Mouse (Mus musculus): Measurements from ENCODE around the gene Jade1. TPM values are rescaled to one million over a fixed set of nuclear protein-coding genes. Genes with fewer than 3 reads are reported as not detected.

Jade1 gene
- polyA plus RNA-seq, 1 experiment from 2014 or later = 12.7 TPM

- ATAC-seq = no peak
- H3K27me3 ChIP-seq (replicated peaks; ENCODE audit: control insufficient read depth, insufficient read depth, low read length) = no peaks in the 10 kb centered on the region
- WGBS = 78% methylated on average over 3 of the region's 3 CpGs
- no peak overlapping the region for H3K27ac ChIP-seq (ENCODE audit: low read depth, low read length)
- no peak overlapping the region for H3K4me2 ChIP-seq (ENCODE audit: low read length)
- no peak overlapping the region for H3K9ac ChIP-seq (ENCODE audit: low read depth, low read length)
- no peaks in the 10 kb centered on the region for H3K36me3 ChIP-seq (ENCODE audit: control insufficient read depth, insufficient read depth, low read length)
- no peak overlapping the region for H3K4me3 ChIP-seq (ENCODE audit: low read length)
- no peaks in the 10 kb centered on the region for H3K9me3 ChIP-seq (ENCODE audit: control insufficient read depth, low read length)
- H3K4me1 ChIP-seq (ENCODE audit: control insufficient read depth, insufficient read depth, low read depth, low read length) = no peaks in the 10 kb centered on the region; the same call in 1 of the 2 replicates
Observed at GRCm38 (mm10) chr3:41541313-41541712, 14.2 kb upstream of the Jade1 start.

- Histone ChIP-seq H3K27ac (ENCODE audit: low read depth, low read length) (no peak overlapping the region), H3K9ac (ENCODE audit: low read depth, low read length) (no peak overlapping the region), H3K9me3 (ENCODE audit: control insufficient read depth, low read length) (no peaks in the 10 kb centered on the region), H3K4me3 (ENCODE audit: low read length) (no peak overlapping the region), H3K36me3 (ENCODE audit: control insufficient read depth, insufficient read depth, low read length) (no peaks in the 10 kb centered on the region), H3K4me2 (ENCODE audit: low read length) (no peak overlapping the region), H3K4me1 (ENCODE audit: control insufficient read depth, insufficient read depth, low read depth, low read length) (no peaks in the 10 kb centered on the region; the same call in 1 of the 2 replicates), H3K27me3 (replicated peaks; ENCODE audit: control insufficient read depth, insufficient read depth, low read length) (no peaks in the 10 kb centered on the region)
- 54% methylated on average over 7 of the region's 7 CpGs for WGBS
- no peak for ATAC-seq
Observed at GRCm38 (mm10) chr3:41544451-41544850, 11.1 kb upstream of the Jade1 start.

- no peak overlapping the region for H3K4me3 ChIP-seq (ENCODE audit: low read length)
- no peak for ATAC-seq
- no peaks in the 10 kb centered on the region for H3K9me3 ChIP-seq (ENCODE audit: control insufficient read depth, low read length)
- H3K36me3 ChIP-seq (ENCODE audit: control insufficient read depth, insufficient read depth, low read length) = no peaks in the 10 kb centered on the region
- no peaks in the 10 kb centered on the region for H3K27me3 ChIP-seq (replicated peaks; ENCODE audit: control insufficient read depth, insufficient read depth, low read length)
- H3K9ac ChIP-seq (ENCODE audit: low read depth, low read length) = no peak overlapping the region
- no peaks in the 10 kb centered on the region; the same call in 1 of the 2 replicates for H3K4me1 ChIP-seq (ENCODE audit: control insufficient read depth, insufficient read depth, low read depth, low read length)
- 93% methylated on average over 5 of the region's 5 CpGs for WGBS
- H3K27ac ChIP-seq (ENCODE audit: low read depth, low read length) = no peak overlapping the region
- no peak overlapping the region for H3K4me2 ChIP-seq (ENCODE audit: low read length)
Observed at GRCm38 (mm10) chr3:41547289-41547688, 8.2 kb upstream of the Jade1 start.

GRCm38 (mm10) chr3:41548238-41548637 is 7.3 kb upstream of the Jade1 start:
- H3K36me3 ChIP-seq (ENCODE audit: control insufficient read depth, insufficient read depth, low read length) = no peaks in the 10 kb centered on the region
- no peak overlapping the region for H3K9ac ChIP-seq (ENCODE audit: low read depth, low read length)
- no peak overlapping the region for H3K4me3 ChIP-seq (ENCODE audit: low read length)
- H3K27me3 ChIP-seq (replicated peaks; ENCODE audit: control insufficient read depth, insufficient read depth, low read length) = no peaks in the 10 kb centered on the region
- H3K27ac ChIP-seq (ENCODE audit: low read depth, low read length) = no peak overlapping the region
- H3K4me1 ChIP-seq (ENCODE audit: control insufficient read depth, insufficient read depth, low read depth, low read length) = no peaks in the 10 kb centered on the region; the same call in 1 of the 2 replicates
- no peaks in the 10 kb centered on the region for H3K9me3 ChIP-seq (ENCODE audit: control insufficient read depth, low read length)
- 86% methylated on average over 4 of the region's 4 CpGs for WGBS
- ATAC-seq = no peak
- no peak overlapping the region for H3K4me2 ChIP-seq (ENCODE audit: low read length)

- ATAC-seq = no peak
- Histone ChIP-seq H3K9ac (ENCODE audit: low read depth, low read length) (no peak overlapping the region), H3K4me1 (ENCODE audit: control insufficient read depth, insufficient read depth, low read depth, low read length) (no peaks in the 10 kb centered on the region), H3K27ac (ENCODE audit: low read depth, low read length) (no peak overlapping the region), H3K36me3 (ENCODE audit: control insufficient read depth, insufficient read depth, low read length) (no peaks in the 10 kb centered on the region), H3K4me2 (ENCODE audit: low read length) (no peak overlapping the region), H3K27me3 (replicated peaks; ENCODE audit: control insufficient read depth, insufficient read depth, low read length) (no peaks in the 10 kb centered on the region), H3K9me3 (ENCODE audit: control insufficient read depth, low read length) (0 out of 2 replicates have a peak, but pooled peaks cover 3% of the 10 kb centered on the region), H3K4me3 (ENCODE audit: low read length) (no peak overlapping the region)
- 70% methylated on average over 3 of the region's 3 CpGs for WGBS
Observed at GRCm38 (mm10) chr3:41551671-41552070, 3.9 kb upstream of the Jade1 start.

GRCm38 (mm10) chr3:41552777-41553548 is 2.6 kb upstream of the Jade1 start:
- no peaks in the 10 kb centered on the region for H3K27me3 ChIP-seq (replicated peaks; ENCODE audit: control insufficient read depth, insufficient read depth, low read length)
- H3K4me3 ChIP-seq (ENCODE audit: low read length) = no peak overlapping the region
- H3K27ac ChIP-seq (ENCODE audit: low read depth, low read length) = no peak overlapping the region
- ATAC-seq = no peak
- H3K9me3 ChIP-seq (ENCODE audit: control insufficient read depth, low read length) = 0 out of 2 replicates have a peak, but pooled peaks cover 3% of the 10 kb centered on the region
- H3K4me1 ChIP-seq (ENCODE audit: control insufficient read depth, insufficient read depth, low read depth, low read length) = no peaks in the 10 kb centered on the region
- H3K4me2 ChIP-seq (ENCODE audit: low read length) = no peak overlapping the region
- WGBS = 77% methylated on average over 11 of the region's 11 CpGs
- H3K36me3 ChIP-seq (ENCODE audit: control insufficient read depth, insufficient read depth, low read length) = no peaks in the 10 kb centered on the region
- H3K9ac ChIP-seq (ENCODE audit: low read depth, low read length) = no peak overlapping the region

GRCm38 (mm10) chr3:41553681-41554080 is 1.9 kb upstream of the Jade1 start:
- 0 out of 2 replicates have a peak, but pooled peaks cover 3% of the 10 kb centered on the region for H3K9me3 ChIP-seq (ENCODE audit: control insufficient read depth, low read length)
- H3K4me3 ChIP-seq (ENCODE audit: low read length) = no peak overlapping the region
- no peak overlapping the region for H3K9ac ChIP-seq (ENCODE audit: low read depth, low read length)
- H3K27ac ChIP-seq (ENCODE audit: low read depth, low read length) = no peak overlapping the region
- no peaks in the 10 kb centered on the region for H3K36me3 ChIP-seq (ENCODE audit: control insufficient read depth, insufficient read depth, low read length)
- no peaks in the 10 kb centered on the region for H3K4me1 ChIP-seq (ENCODE audit: control insufficient read depth, insufficient read depth, low read depth, low read length)
- ATAC-seq = no peak
- no peaks in the 10 kb centered on the region for H3K27me3 ChIP-seq (replicated peaks; ENCODE audit: control insufficient read depth, insufficient read depth, low read length)
- H3K4me2 ChIP-seq (ENCODE audit: low read length) = no peak overlapping the region
- 86% methylated on average over 4 of the region's 4 CpGs for WGBS

- Histone ChIP-seq H3K9ac (ENCODE audit: low read depth, low read length) (no peak overlapping the region), H3K27ac (ENCODE audit: low read depth, low read length) (no peak overlapping the region), H3K4me3 (ENCODE audit: low read length) (no peak overlapping the region), H3K4me2 (ENCODE audit: low read length) (no peak overlapping the region), H3K36me3 (ENCODE audit: control insufficient read depth, insufficient read depth, low read length) (no peaks in the 10 kb centered on the region), H3K27me3 (replicated peaks; ENCODE audit: control insufficient read depth, insufficient read depth, low read length) (no peaks in the 10 kb centered on the region), H3K9me3 (ENCODE audit: control insufficient read depth, low read length) (0 out of 2 replicates have a peak, but pooled peaks cover 3% of the 10 kb centered on the region), H3K4me1 (ENCODE audit: control insufficient read depth, insufficient read depth, low read depth, low read length) (no peaks in the 10 kb centered on the region)
- no peak for ATAC-seq
- WGBS = 94% methylated on average over 24 of the region's 24 CpGs
Observed at GRCm38 (mm10) chr3:41554480-41555475, 753 bp upstream of the Jade1 start.

Data from hindbrain, embryonic 16.5 days (tissue).